Mouse (Mus musculus) heart, embryonic 11.5 days (tissue): ENCODE measurements around the gene Serinc3. TPM values are rescaled to one million over a fixed set of nuclear protein-coding genes. Genes with fewer than 3 reads are reported as not detected.

ENCODE experiments used
- ATAC-seq: fragments of 200-750 bp; cut with Nextera tagmentation; replicated peaks from 2 replicates; pipeline ENCODE4 v1.8.0; 2017; ENCODE audit warnings: moderate library complexity; ENCODE audit not compliant: insufficient number of reproducible peaks, low FRiP score, low TSS enrichment
- H3K27ac ChIP-seq: fragments of 300-500 bp; sonication (generic); 2 replicates; pipeline ENCODE4 v1.5.1; 2014; ENCODE audit warnings: mild to moderate bottlenecking, low read depth, low read length
- H3K27me3 ChIP-seq: fragments of 300-500 bp; sonication (generic); 2 replicates; pipeline ENCODE4 v1.6.1; 2014; ENCODE audit warnings: mild to moderate bottlenecking, low read length, mixed read lengths; ENCODE audit not compliant: control insufficient read depth, insufficient read depth
- H3K36me3 ChIP-seq: fragments of 300-500 bp; sonication (generic); 2 replicates; pipeline ENCODE4 v1.6.1; 2014; ENCODE audit warnings: mild to moderate bottlenecking, low read length, moderate library complexity, mixed read lengths; ENCODE audit not compliant: control insufficient read depth, insufficient read depth
- H3K4me1 ChIP-seq: fragments of 300-500 bp; sonication (generic); 2 replicates; pipeline ENCODE4 v1.6.1; 2014; ENCODE audit warnings: low read length; ENCODE audit not compliant: control insufficient read depth, insufficient read depth
- H3K4me2 ChIP-seq: fragments of 300-500 bp; sonication (generic); 2 replicates; pipeline ENCODE4 v1.6.1; 2014; ENCODE audit warnings: mild to moderate bottlenecking, moderate library complexity
- H3K4me3 ChIP-seq: fragments of 300-500 bp; sonication (generic); 2 replicates; pipeline ENCODE4 v1.5.1; 2014; ENCODE audit warnings: low read depth, low read length
- H3K9ac ChIP-seq: fragments of 300-500 bp; sonication (generic); 2 replicates; pipeline ENCODE4 v1.6.1; 2014; ENCODE audit warnings: mild to moderate bottlenecking, low read depth, low read length, moderate library complexity
- H3K9me3 ChIP-seq: fragments of 300-500 bp; sonication (generic); replicated peaks from 2 replicates; pipeline ENCODE4 v1.6.1; 2016; ENCODE audit warnings: low read length; ENCODE audit not compliant: control insufficient read depth
- WGBS: fragments of 180-500 bp; shearing (Covaris S2); extraction: QIAGEN DNeasy Blood & Tissue Kit; methylation state at CpG from one replicate; pipeline ENCODE4 v1.1.7; 2014; ENCODE audit not compliant: insufficient replicate concordance; 5-methylcytosine and 5-hydroxymethylcytosine counted together
- polyA plus RNA-seq: library from polyadenylated mRNA; unstranded; fragments of >200 nt; fragmentation: Nextera tagmentation; extraction: Ambion mirVana; gene quantifications from 2 replicates; pipeline ENCODE4 v1.2.1, GENCODE M21; 2014

Serinc3 gene
- polyA plus RNA-seq, 1 experiment from 2014 or later, result 77.5 TPM

- H3K27me3 ChIP-seq, result no peaks in the 10 kb centered on the region
- 71% methylated on average over 5 of the region's 5 CpGs for WGBS
- no peaks in the 10 kb centered on the region for H3K9me3 ChIP-seq
- no peak overlapping the region for H3K4me2 ChIP-seq
- no peak for ATAC-seq
- H3K9ac ChIP-seq, result no peak overlapping the region
- H3K4me1 ChIP-seq, result peaks cover 19% of the 10 kb centered on the region
- peak overlapping the region; percentile 78 for H3K27ac ChIP-seq
- no peak overlapping the region for H3K4me3 ChIP-seq
- no peaks in the 10 kb centered on the region for H3K36me3 ChIP-seq
Observed at GRCm38 (mm10) chr2:163674397-163674796, 29.5 kb upstream of the Serinc3 start.

- 56% methylated on average over 11 of the region's 11 CpGs for WGBS
- H3K9ac ChIP-seq, result no peak overlapping the region
Observed at GRCm38 (mm10) chr2:163670872-163671594, 26.1 kb upstream of the Serinc3 start.

GRCm38 (mm10) chr2:163667045-163667444 is 22.1 kb upstream of the Serinc3 start:
- WGBS, result 93% methylated on average over 1 of the region's 1 CpGs
- Histone ChIP-seq H3K36me3 (no peaks in the 10 kb centered on the region), H3K9ac (no peak overlapping the region)

More at GRCm38 (mm10) chr2:163670872-163671594, 26.1 kb upstream of the Serinc3 start:
- Histone ChIP-seq H3K27me3 (no peaks in the 10 kb centered on the region), H3K9me3 (no peaks in the 10 kb centered on the region), H3K4me1 (peaks cover 18% of the 10 kb centered on the region), H3K27ac (peak overlapping the region; percentile 57), H3K4me3 (no peak overlapping the region), H3K36me3 (no peaks in the 10 kb centered on the region), H3K4me2 (peak overlapping the region; percentile 24)
- ATAC-seq, result no peak

DNA sequence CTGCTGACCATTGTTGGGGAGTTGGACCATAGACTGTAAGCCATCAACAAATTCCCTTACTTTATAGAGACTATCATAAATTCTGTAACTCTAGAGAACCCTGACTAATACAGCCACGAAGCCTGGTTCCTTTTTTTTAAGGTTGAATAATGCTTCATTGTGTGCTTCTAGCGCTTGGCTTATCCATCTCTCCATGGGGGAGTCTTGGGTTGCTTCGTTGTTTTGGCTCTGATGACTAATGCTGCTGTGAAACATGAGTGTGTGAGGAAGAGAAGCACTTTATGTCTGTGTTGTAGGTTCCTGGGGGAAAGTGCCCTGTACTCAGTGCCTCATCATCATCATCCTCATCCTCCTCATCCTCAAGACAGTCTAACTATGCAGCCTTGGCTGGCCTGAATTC is 19.0 kb upstream of the Serinc3 start:
- WGBS, result 66% methylated on average over 3 of the region's 3 CpGs
- Histone ChIP-seq H3K27me3 (no peaks in the 10 kb centered on the region), H3K4me3 (no peak overlapping the region), H3K4me2 (no peak overlapping the region), H3K27ac (no peak overlapping the region), H3K36me3 (no peaks in the 10 kb centered on the region), H3K4me1 (peaks cover 14% of the 10 kb centered on the region; the same call in 1 of the 2 replicates), H3K9ac (peak overlapping the region; percentile 1; the same call in 1 of the 2 replicates), H3K9me3 (no peaks in the 10 kb centered on the region)
- ATAC-seq, result no peak

More at GRCm38 (mm10) chr2:163667045-163667444, 22.1 kb upstream of the Serinc3 start:
- no peaks in the 10 kb centered on the region for H3K27me3 ChIP-seq
- no peak overlapping the region for H3K4me3 ChIP-seq
- H3K9me3 ChIP-seq, result no peaks in the 10 kb centered on the region
- no peak overlapping the region for H3K27ac ChIP-seq
- peaks cover 3% of the 10 kb centered on the region; the same call in 1 of the 2 replicates for H3K4me1 ChIP-seq
- H3K4me2 ChIP-seq, result no peak overlapping the region
- ATAC-seq, result no peak

DNA sequence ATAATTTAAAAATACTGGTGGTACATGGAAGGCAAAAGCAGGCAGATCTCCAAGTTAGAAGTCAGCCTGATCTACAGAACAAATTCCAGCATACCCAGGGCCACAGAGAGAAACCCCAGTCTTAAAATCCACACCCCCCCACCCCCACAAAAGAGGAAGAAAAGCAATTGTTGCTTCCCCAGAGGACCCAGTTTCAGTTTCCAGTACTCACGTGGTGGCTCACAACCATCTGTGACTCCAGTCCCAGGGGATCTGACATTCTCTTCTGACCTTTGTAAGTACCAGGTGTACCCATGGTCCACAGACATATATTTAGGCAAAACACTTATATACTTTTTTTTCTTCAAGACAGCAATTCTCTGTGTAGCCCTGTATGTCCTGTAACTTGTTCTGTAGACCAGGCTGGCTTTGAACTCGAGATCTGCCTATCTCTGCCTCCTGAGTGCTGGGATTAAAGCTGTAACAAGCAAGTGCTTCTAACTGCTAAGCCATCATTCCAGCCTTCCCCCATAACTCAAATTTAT is 17.8 kb upstream of the Serinc3 start:
- Histone ChIP-seq H3K4me2 (no peak overlapping the region), H3K36me3 (no peaks in the 10 kb centered on the region), H3K9ac (no peak overlapping the region), H3K4me1 (peaks cover 14% of the 10 kb centered on the region; the same call in 1 of the 2 replicates), H3K9me3 (no peaks in the 10 kb centered on the region), H3K27me3 (no peaks in the 10 kb centered on the region), H3K4me3 (no peak overlapping the region), H3K27ac (no peak overlapping the region)
- 60% methylated on average over 2 of the region's 2 CpGs for WGBS
- no peak for ATAC-seq

- H3K9ac ChIP-seq, result no peak overlapping the region
- H3K4me1 ChIP-seq, result peaks cover 14% of the 10 kb centered on the region; the same call in 1 of the 2 replicates
- ATAC-seq, result no peak
- H3K27me3 ChIP-seq, result no peaks in the 10 kb centered on the region
- H3K9me3 ChIP-seq, result no peaks in the 10 kb centered on the region
- H3K4me2 ChIP-seq, result no peak overlapping the region
- H3K4me3 ChIP-seq, result no peak overlapping the region
- 92% methylated on average over 5 of the region's 5 CpGs for WGBS
- no peaks in the 10 kb centered on the region for H3K36me3 ChIP-seq
- H3K27ac ChIP-seq, result no peak overlapping the region
Observed at GRCm38 (mm10) chr2:163662076-163662475, 17.1 kb upstream of the Serinc3 start.

- H3K4me1 ChIP-seq, result peaks cover 14% of the 10 kb centered on the region; the same call in 1 of the 2 replicates
- no peaks in the 10 kb centered on the region for H3K27me3 ChIP-seq
- H3K27ac ChIP-seq, result 0 out of 2 replicates have a peak overlapping the region, but pooled peaks have one; percentile 42
- H3K36me3 ChIP-seq, result no peaks in the 10 kb centered on the region
- H3K4me3 ChIP-seq, result no peak overlapping the region
- no peaks in the 10 kb centered on the region for H3K9me3 ChIP-seq
- ATAC-seq, result no peak
- H3K4me2 ChIP-seq, result no peak overlapping the region
- WGBS, result 65% methylated on average over 6 of the region's 6 CpGs
- H3K9ac ChIP-seq, result peak overlapping the region; percentile 28; the same call in 1 of the 2 replicates
Observed at GRCm38 (mm10) chr2:163661371-163661850, 16.5 kb upstream of the Serinc3 start.

- WGBS, result 73% methylated on average over 5 of the region's 5 CpGs
- no peak overlapping the region for H3K4me3 ChIP-seq
- H3K9ac ChIP-seq, result no peak overlapping the region
Observed at GRCm38 (mm10) chr2:163660103-163660701, 15.3 kb upstream of the Serinc3 start.

More at GRCm38 (mm10) chr2:163660103-163660701, 15.3 kb upstream of the Serinc3 start:
- ATAC-seq, result no peak
- Histone ChIP-seq H3K27ac (no peak overlapping the region), H3K9me3 (no peaks in the 10 kb centered on the region), H3K4me2 (no peak overlapping the region), H3K4me1 (peaks cover 14% of the 10 kb centered on the region; the same call in 1 of the 2 replicates), H3K36me3 (no peaks in the 10 kb centered on the region), H3K27me3 (no peaks in the 10 kb centered on the region)
